Mouse (Mus musculus) left cerebral cortex, adult 9 months (tissue): Measurements from ENCODE around the gene Creb5.

Source experiments
- DNase-seq, 2 experiments: peaks; one replicate each; pipeline ENCODE4 v3.0.0; 2022; ENCODE audit warnings: low spot score in 2 of 2

Creb5 gene

GRCm38 (mm10) chr6:53698128-53698749, 411.2 kb downstream of the Creb5 start:
- DNase-seq: no peak

- no peak for DNase-seq
These were observed 417.4 kb downstream of the Creb5 start for GRCm38 (mm10) chr6:53704440-53704839.

DNA sequence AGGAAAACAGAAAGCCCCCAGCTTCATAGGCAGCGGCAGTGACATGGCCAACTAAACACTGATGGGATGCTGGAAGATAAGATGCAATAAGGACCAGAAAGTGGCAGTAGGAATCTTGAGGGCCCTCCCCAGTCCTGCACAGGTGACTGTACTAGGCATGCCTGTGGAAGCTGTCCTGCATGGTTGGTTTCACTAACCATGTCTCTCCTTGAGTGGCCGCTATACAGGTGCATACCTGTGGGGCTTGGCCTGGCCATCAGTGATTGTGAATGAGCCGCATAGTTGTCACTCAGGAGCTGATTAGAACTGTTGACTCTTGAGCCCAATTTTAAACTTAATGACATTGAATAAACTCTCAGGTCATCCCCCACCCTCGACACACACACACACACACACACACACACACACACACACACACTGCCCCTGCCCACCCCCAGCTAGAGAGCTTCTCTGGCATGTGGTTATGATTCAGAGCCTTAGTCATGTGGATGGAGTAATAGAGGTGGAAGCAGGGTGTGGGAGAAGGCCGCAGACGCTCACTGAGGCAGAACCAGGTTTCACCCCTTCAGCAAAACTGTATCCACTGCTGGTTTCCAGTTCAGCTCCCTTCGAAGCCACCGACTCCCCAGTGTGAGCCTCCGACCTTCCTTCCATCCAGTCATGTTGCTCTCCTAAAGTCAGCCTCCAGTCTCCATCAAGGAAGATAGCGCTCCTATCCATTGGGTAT, 419.7 kb downstream of the Creb5 start:
- no peak for DNase-seq

GRCm38 (mm10) chr6:53707795-53708194, 420.7 kb downstream of the Creb5 start:
- DNase-seq: no peak

DNA sequence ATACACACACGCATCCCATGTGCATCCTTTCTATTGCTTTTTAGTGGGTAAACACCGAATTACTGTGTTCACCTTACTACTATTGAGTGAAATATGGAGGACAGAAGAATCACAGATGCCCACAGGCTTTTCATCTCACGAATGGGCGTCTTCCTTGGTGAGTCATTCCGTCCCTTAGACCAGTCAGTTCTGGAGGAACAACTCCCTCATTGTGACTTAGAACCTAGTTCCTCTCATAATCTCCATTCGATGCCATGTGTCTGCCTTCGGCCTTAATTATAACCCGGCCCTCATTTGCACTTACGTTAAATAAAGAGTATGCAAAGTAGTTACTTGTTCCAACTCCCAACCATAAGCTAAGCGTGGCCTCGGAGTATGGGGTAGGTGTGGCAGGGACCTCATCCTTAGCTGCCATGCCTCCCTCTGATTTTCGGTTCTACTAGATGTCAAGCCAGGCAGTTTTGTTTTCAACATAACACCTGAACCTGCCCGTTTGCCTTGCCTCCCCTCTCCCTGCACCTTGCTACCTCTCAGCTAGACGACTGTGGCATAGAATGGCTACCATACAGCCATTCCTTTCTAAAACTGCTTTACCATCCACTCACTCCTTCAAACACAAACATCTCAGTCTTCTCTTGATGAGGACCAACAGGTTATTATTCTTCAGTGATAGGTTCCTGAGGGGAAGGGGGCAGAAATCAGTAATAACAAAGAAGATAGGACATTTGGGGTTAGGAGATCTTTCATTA, 422.8 kb downstream of the Creb5 start:
- no peak for DNase-seq

DNA sequence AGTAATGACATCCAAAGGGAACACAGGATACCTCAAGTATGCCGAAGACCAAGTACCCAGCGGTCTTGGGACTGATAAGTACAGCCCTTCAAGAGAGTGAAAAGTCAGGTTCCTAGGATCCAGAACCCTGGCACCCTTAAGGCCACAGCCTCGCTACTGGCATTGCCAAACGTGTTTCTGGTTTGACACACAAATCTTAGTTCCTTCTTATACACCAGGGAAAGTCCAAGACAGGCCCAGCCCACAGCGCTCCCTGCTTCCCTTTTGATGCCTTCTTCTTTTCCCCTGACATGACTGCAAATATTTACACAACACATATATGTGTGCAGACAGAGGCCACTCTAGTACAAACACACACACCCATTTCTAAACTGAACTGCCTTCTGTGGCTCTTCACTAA, 423.5 kb downstream of the Creb5 start:
- no peak for DNase-seq

DNA sequence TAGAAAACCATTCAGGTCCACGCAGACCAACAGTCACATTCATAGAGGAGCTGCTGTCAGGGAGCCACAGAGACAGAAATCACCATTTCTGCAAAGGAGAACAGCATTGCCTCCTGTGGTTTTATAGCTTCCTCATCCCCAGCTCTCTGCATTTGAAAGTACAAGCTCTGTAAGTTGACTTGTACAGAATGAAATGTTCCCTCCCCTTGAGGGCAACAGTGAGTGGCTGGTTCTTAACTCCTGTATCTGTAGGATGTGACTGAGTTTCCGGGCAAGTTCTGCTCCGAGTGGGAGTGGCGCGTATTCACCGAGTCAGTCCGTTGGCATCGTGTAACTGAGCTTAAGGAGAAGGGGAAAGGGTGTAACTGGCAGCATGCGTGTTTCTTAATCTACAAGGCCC, 426.1 kb downstream of the Creb5 start:
- DNase-seq: no peak

DNA sequence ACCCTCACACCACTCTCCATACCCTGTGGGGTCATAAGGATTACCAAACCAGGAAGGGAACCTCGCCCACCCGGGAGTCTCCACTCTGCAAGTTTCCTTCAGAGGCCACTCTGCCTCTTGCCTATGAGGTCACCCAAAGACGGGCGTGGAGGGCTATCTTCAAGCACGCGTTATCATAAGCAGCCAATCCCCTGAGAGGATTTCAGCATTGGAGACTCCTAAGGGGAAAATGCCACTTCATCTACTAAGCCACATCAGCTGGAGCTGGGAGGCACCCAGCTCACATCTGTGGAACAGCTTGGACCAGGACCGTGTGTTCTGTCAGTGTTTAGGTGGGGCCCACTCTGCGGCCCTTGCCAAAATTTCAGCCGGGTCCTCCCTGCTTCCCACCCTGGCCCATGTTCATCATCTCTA, 427.8 kb downstream of the Creb5 start:
- no peak for DNase-seq

DNA sequence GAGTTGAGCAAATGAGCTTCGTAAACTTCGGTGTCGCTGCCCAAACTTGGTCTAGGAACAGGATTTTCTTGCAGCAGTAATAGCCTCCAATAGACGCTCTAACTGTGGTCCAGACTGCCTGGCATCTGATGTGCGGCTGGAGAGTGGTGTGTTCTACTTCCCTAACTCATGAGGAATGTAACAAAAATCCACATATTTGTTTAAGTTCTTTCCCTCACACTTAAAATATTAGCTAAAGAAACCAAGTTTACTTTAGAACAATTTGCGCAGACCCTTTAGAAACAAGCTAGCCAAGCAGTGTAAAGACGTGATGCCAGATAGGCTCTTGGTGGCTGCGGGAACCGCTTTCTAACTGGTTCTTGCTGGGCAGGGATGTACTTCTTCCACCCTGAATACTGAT, 428.9 kb downstream of the Creb5 start:
- DNase-seq: no peak

DNA sequence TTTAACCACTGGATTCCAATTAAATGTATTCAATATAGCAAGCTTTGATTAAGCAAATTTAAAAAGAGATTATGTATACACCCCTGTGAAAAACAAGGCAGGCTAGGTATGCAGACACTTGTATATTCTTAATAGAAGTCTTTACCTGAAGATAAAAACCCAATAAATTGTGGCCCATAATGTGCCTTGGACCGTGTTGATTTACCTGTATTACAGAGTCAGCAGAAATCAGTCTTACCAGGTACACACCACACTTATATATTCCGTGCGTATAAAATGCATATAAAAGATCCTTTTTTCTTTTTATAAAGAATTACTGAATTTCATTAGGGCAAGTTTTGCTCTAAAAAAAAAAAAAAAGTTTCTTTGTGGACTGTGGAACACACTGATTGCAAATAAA, 432.9 kb downstream of the Creb5 start:
- DNase-seq: no peak

DNA sequence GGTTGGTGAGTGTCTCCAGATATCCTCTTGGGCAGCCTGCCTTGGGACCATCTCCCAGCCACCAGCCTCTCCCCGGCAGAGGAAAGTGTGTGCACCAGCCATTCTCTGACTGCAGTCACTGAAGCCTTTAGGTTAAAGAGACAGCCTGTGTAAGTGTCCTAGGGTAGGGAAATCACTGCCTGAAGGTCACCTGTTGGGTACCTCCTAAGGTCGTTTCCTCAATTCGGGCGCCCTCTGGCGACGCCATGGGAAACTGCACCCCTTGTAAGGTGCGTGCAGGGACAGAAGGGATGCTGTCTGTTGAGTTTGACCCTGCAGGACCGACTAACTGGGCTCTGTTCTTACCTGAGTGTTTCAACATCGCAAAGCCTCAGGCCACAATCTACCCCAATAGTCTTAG, 434.5 kb downstream of the Creb5 start:
- DNase-seq: peak in 1 of 2 experiments; percentile 76

- DNase-seq: no peak
These were observed 435.6 kb downstream of the Creb5 start for GRCm38 (mm10) chr6:53722694-53723093.

GRCm38 (mm10) chr6:53730487-53730886, 443.4 kb downstream of the Creb5 start:
- no peak for DNase-seq

DNA sequence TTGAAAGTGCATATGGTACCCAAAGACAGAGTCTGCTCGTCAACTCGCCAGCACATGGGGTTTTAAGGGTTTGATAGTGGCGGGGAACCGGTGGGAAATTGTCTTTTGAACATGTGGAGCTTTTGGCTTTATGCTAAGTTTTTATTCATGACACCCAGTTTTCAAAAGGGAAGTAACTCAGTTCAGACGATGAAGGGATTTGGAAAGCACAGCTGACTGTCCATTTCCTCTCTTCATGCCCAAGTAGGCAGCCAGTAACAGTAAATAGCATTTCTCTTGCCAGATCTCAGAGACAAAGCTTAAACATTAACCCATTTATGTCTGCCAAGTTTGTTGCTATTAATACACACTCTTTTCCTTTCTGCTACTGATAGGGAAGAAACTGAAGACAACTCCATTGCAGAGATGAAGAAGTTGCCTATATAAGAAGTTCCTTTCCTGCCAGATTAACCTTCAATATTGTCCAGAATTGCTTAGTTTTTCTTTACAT, 444.0 kb downstream of the Creb5 start:
- no peak for DNase-seq

- DNase-seq: no peak
These were observed 446.5 kb downstream of the Creb5 start for GRCm38 (mm10) chr6:53733546-53733945.

GRCm38 (mm10) chr6:53733999-53734398, 446.9 kb downstream of the Creb5 start:
- DNase-seq: no peak

DNA sequence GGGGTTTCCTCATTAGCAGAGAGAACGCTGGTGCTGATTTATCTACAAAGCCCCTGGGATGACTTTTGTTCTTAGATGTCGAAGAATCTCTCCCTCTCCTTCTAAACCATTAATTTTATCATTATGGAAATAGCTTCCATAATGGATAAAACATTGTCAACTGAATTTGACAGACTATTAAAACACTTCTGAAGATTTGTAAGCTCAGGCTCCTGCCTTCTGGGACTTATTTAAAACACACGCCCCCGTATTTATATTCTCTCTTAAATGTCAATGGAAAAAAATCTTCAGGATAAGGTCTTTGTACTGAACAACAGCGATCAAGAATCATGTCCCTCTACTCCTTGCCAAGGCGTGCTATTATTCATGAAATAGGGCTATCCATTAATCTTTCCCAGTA, 448.6 kb downstream of the Creb5 start:
- DNase-seq: no peak

DNA sequence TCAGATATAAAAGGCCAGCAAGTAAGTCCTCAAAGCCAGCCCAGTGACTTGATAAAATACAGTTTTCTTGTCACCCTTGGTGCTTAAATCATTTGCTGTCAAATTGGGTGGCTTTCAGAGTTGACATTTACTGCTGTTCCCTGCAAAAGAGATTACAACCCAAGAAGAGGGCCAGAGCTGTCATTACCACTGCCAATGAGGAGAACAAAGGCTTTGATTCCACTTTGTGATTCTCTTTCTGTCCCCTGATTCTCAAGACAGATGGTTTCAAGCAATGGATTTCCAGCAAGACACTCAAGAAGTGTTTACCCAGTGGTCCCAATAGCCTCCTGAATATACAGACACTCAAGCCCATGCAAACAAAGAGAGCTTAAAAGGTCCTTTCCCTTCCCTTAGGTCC, 451.1 kb downstream of the Creb5 start:
- DNase-seq: no peak

DNA sequence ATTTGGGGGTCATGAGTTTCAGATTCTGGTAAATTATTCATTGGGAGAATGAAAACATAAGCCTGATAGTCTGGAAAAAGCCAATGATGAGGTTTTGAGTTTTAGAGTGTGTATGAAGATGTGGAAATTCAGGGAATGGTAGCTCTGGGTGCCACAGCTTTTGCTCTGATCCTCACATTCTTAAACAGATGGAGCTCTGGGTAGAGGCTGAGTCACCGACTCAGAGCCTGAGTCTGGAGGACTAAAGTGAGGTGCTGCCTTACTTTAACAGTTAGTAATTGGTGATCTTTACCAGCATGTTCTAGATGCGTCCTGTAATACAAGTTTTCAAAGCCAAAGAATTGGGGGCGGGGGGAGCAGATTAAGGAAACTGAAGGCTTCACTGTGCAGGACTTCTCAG, 454.2 kb downstream of the Creb5 start:
- peak in 1 of 2 experiments; percentile 15 for DNase-seq
